In genomic region chr9:64120584-64121277, GRCm38 (mm10) we compare ENCODE assay signal across 8 mouse cellular contexts. TPM values are rescaled to one million over a fixed set of nuclear protein-coding genes. Genes with fewer than 3 reads are reported as not detected.
A peak's percentile ranks its signal among the peaks of the same experiment; 100 is the strongest.
DNase-seq lines count a peak whose midpoint lies in the region; ATAC-seq and TF ChIP-seq lines count a peak whose summit lies in the region.

No protein-coding gene starts in this region.

- WGBS in liver, embryonic 16.5 days (ENCODE audit: insufficient replicate concordance) = 31% methylated on average over 11 of the region's 11 CpGs

- H3K9ac ChIP-seq in ES-Bruce4 (ENCODE audit: low read depth, poor library complexity, severe bottlenecking) = peak overlapping the region; percentile 15; the same call in 1 of the 2 replicates
- H3K9ac ChIP-seq in liver, embryonic 16.5 days (ENCODE audit: low read depth, low read length) = no peak overlapping the region

- no peak overlapping the region for H3K4me3 ChIP-seq in gastrocnemius, adult 2 months
- peak overlapping the region; percentile 46 for H3K4me3 ChIP-seq in ES-Bruce4 (ENCODE audit: low read depth, low read length)
- H3K4me3 ChIP-seq in liver, embryonic 16.5 days (ENCODE audit: low read depth, low read length) = no peak overlapping the region

- H3K4me1 ChIP-seq in ES-Bruce4 (ENCODE audit: control insufficient read depth, insufficient read depth, low read length) = no peaks in the 10 kb centered on the region
- no peaks in the 10 kb centered on the region; the same call in 1 of the 2 replicates for H3K4me1 ChIP-seq in liver, embryonic 16.5 days (ENCODE audit: control insufficient read depth, low read depth, low read length)

- no peak for TF ChIP-seq EP300 in ES-Bruce4 (IDR thresholded peaks at IDR 0.05; ENCODE audit: insufficient read depth, low read depth, low read length)

- H3K27me3 ChIP-seq in ES-Bruce4 (ENCODE audit: control insufficient read depth, insufficient read depth, low read length, poor library complexity, severe bottlenecking) = no peaks in the 10 kb centered on the region
- no peaks in the 10 kb centered on the region for H3K27me3 ChIP-seq in liver, embryonic 16.5 days (ENCODE audit: control insufficient read depth, insufficient read depth, low read depth, low read length)

- ATAC-seq in erythroid progenitor cell, adult 5-6 weeks (replicated peaks; ENCODE audit: low FRiP score, poor library complexity, severe bottlenecking) = peak; percentile 72
- peak; percentile 24; the same call in 1 of the 2 replicates for ATAC-seq in liver, embryonic 16.5 days (ENCODE audit: low read depth)

- TF ChIP-seq CTCF in gastrocnemius, adult 2 months (IDR thresholded peaks at IDR 0.05) = no peak
- TF ChIP-seq CTCF in ES-Bruce4 (IDR thresholded peaks at IDR 0.05; ENCODE audit: low read depth, low read length) = no peak

- no peaks in the 10 kb centered on the region for H3K36me3 ChIP-seq in ES-Bruce4 (ENCODE audit: control insufficient read depth, insufficient read depth, low read length, poor library complexity, severe bottlenecking)
- H3K36me3 ChIP-seq in liver, embryonic 16.5 days (ENCODE audit: control insufficient read depth, insufficient read depth) = no peaks in the 10 kb centered on the region

- H3K27ac ChIP-seq in gastrocnemius, adult 2 months = no peak overlapping the region
- no peak overlapping the region for H3K27ac ChIP-seq in ES-Bruce4 (ENCODE audit: insufficient read depth, low read length)
- H3K27ac ChIP-seq in liver, embryonic 16.5 days (ENCODE audit: low read length) = no peak overlapping the region

- intact Hi-C loops in gastrocnemius, adult 2 months (cut with DNase I) = loop anchor here (1.0 kb wide), 1 partner anchor 133 kb away; the partner anchor contains the start of gene Map2k1
- intact Hi-C loops in gastrocnemius, postnatal 36 days (cut with DNase I) = loop anchor here (5.0 kb wide), 1 partner anchor 132 kb away; the partner anchor contains the start of gene Map2k1

- no peak for TF ChIP-seq POLR2A in ES-Bruce4 (IDR thresholded peaks at IDR 0.05; ENCODE audit: insufficient read depth, low read length)

- no peaks in the 10 kb centered on the region for H3K9me3 ChIP-seq in ES-Bruce4 (replicated peaks; ENCODE audit: control insufficient read depth, insufficient read depth, low read length, poor library complexity, severe bottlenecking)
- H3K9me3 ChIP-seq in liver, embryonic 16.5 days (replicated peaks; ENCODE audit: control insufficient read depth, low read length) = no peaks in the 10 kb centered on the region

- peak overlapping the region; percentile 31; the same call in 1 of the 2 replicates for H3K4me2 ChIP-seq in liver, embryonic 16.5 days (ENCODE audit: low read depth, low read length)

- DNase-seq in gastrocnemius, adult 2 months = peak; percentile 59
- no peak for DNase-seq in gastrocnemius, postnatal 36 days
- DNase-seq in cerebellum, adult 11-12 months = no peak
- DNase-seq in urinary bladder, postnatal 14 days (ENCODE audit: low spot score) = no peak
- DNase-seq in ovary, postnatal 10 days (ENCODE audit: low spot score) = no peak

RNA-seq across cellular contexts. Expression of gene Lctl, which starts 3.8 kb away (rescaled TPM):
- under 1 TPM in 1 of 2 experiments, not detected in 1; 0.28 TPM for total RNA-seq in gastrocnemius, adult 2 months (2021)
- total RNA-seq in gastrocnemius, postnatal 36 days (2021) = not detected
- 0.49 and 0.58 TPM in 2 replicates for polyA plus RNA-seq in ES-Bruce4 (2011; ENCODE audit: insufficient read depth, insufficient read length, low read depth, missing spikeins)
- not detected in 2 replicates for total RNA-seq in erythroid progenitor cell, adult 5-6 weeks (2015; ENCODE audit: low replicate concordance)
- total RNA-seq in erythroid progenitor cell, adult 5-6 weeks (2017; ENCODE audit: low replicate concordance) = not detected in 2 replicates
- not detected in 2 replicates for polyA plus RNA-seq in liver, embryonic 16.5 days (2015; fragmentation: Nextera tagmentation; extraction: Ambion mirVana)

RNA-seq across cellular contexts. Expression of gene Zwilch, which starts 52.2 kb away (rescaled TPM):
- total RNA-seq in gastrocnemius, adult 2 months (2021) = under 1 TPM; 0.41 to 0.42 TPM
- total RNA-seq in gastrocnemius, postnatal 36 days (2021) = under 1 TPM; 0.52 to 0.79 TPM
- polyA plus RNA-seq in ES-Bruce4 (2011; ENCODE audit: insufficient read depth, insufficient read length, low read depth, missing spikeins) = 162 and 167 TPM in 2 replicates
- 90.5 and 94.3 TPM in 2 replicates for total RNA-seq in erythroid progenitor cell, adult 5-6 weeks (2015; ENCODE audit: low replicate concordance)
- 234 and 281 TPM in 2 replicates for total RNA-seq in erythroid progenitor cell, adult 5-6 weeks (2017; ENCODE audit: low replicate concordance)
- 13.3 and 13.5 TPM in 2 replicates for polyA plus RNA-seq in liver, embryonic 16.5 days (2015; fragmentation: Nextera tagmentation; extraction: Ambion mirVana)

RNA-seq across cellular contexts. Expression of gene Rpl4, which starts 52.4 kb away (rescaled TPM):
- 100 to 1,000 TPM; 601 to 627 TPM for total RNA-seq in gastrocnemius, adult 2 months (2021)
- total RNA-seq in gastrocnemius, postnatal 36 days (2021) = 100 to 1,000 TPM; 436 to 550 TPM
- 3,123 and 3,163 TPM in 2 replicates for polyA plus RNA-seq in ES-Bruce4 (2011; ENCODE audit: insufficient read depth, insufficient read length, low read depth, missing spikeins)
- 955 and 1,003 TPM in 2 replicates for total RNA-seq in erythroid progenitor cell, adult 5-6 weeks (2015; ENCODE audit: low replicate concordance)
- 556 and 679 TPM in 2 replicates for total RNA-seq in erythroid progenitor cell, adult 5-6 weeks (2017; ENCODE audit: low replicate concordance)
- 592 and 651 TPM in 2 replicates for polyA plus RNA-seq in liver, embryonic 16.5 days (2015; fragmentation: Nextera tagmentation; extraction: Ambion mirVana)

RNA-seq across cellular contexts. Expression of gene Snapc5, which starts 58.3 kb away (rescaled TPM):
- 10 to 100 TPM; 19.3 to 24.4 TPM for total RNA-seq in gastrocnemius, adult 2 months (2021)
- total RNA-seq in gastrocnemius, postnatal 36 days (2021) = 10 to 100 TPM; 17.7 to 18.9 TPM
- polyA plus RNA-seq in ES-Bruce4 (2011; ENCODE audit: insufficient read depth, insufficient read length, low read depth, missing spikeins) = 37.0 and 37.1 TPM in 2 replicates
- total RNA-seq in erythroid progenitor cell, adult 5-6 weeks (2015; ENCODE audit: low replicate concordance) = 7.9 and 20.5 TPM in 2 replicates
- 10.8 and 15.1 TPM in 2 replicates for total RNA-seq in erythroid progenitor cell, adult 5-6 weeks (2017; ENCODE audit: low replicate concordance)
- 10.1 and 11.6 TPM in 2 replicates for polyA plus RNA-seq in liver, embryonic 16.5 days (2015; fragmentation: Nextera tagmentation; extraction: Ambion mirVana)

Comparison
In these comparisons a context has a peak if more than half of its experiments do, and no peak if none do; other contexts are left out.
1. RNA of gene Zwilch, which starts 52.2 kb away (total RNA-seq): 90.5 to 281 TPM in erythroid progenitor cell, adult 5-6 weeks; 0.52 to 0.79 TPM in gastrocnemius, postnatal 36 days and 0.41 to 0.42 TPM in gastrocnemius, adult 2 months; every median in the first group is over 10 times any median in the second.